Mouse (Mus musculus) hindbrain, embryonic 11.5 days (tissue): ENCODE measurements around the gene Itgb1bp1. TPM values are rescaled to one million over a fixed set of nuclear protein-coding genes. Genes with fewer than 3 reads are reported as not detected.

Source experiments
- ATAC-seq: fragments of 200-750 bp; cut with Nextera tagmentation; 2 replicates; pipeline ENCODE4 v1.8.0; 2017; ENCODE audit warnings: mild to moderate bottlenecking, moderate TSS enrichment, moderate library complexity; ENCODE audit not compliant: low FRiP score
- DNase-seq: peaks from one replicate; pipeline ENCODE4 v3.0.0-alpha.2; 2015; ENCODE audit warnings: low spot score
- H3K27ac ChIP-seq: fragments of 300-500 bp; sonication (generic); 2 replicates; pipeline ENCODE4 v1.5.1; 2014; ENCODE audit warnings: mild to moderate bottlenecking, low read depth, low read length
- H3K27me3 ChIP-seq: fragments of 300-500 bp; sonication (generic); 2 replicates; pipeline ENCODE4 v1.6.1; 2014; ENCODE audit warnings: mild to moderate bottlenecking, low read length, moderate library complexity, mixed read lengths; ENCODE audit not compliant: control insufficient read depth, insufficient read depth
- H3K36me3 ChIP-seq: fragments of 300-500 bp; sonication (generic); 2 replicates; pipeline ENCODE4 v1.6.1; 2014; ENCODE audit warnings: mild to moderate bottlenecking, low read length, moderate library complexity, mixed read lengths; ENCODE audit not compliant: control insufficient read depth, insufficient read depth
- H3K4me1 ChIP-seq: fragments of 300-500 bp; sonication (generic); replicated peaks from 2 replicates; pipeline ENCODE4 v1.6.1; 2014; ENCODE audit warnings: low read length, mixed read lengths; ENCODE audit not compliant: control insufficient read depth, insufficient read depth
- H3K4me2 ChIP-seq: fragments of 300-500 bp; sonication (generic); replicated peaks from 2 replicates; pipeline ENCODE4 v1.6.1; 2014; ENCODE audit warnings: mild to moderate bottlenecking, low read depth, low read length
- H3K4me3 ChIP-seq: fragments of 300-500 bp; sonication (generic); 2 replicates; pipeline ENCODE4 v1.5.1; 2014; ENCODE audit warnings: low read depth, low read length
- H3K9ac ChIP-seq: fragments of 300-500 bp; sonication (generic); 2 replicates; pipeline ENCODE4 v1.6.1; 2014; ENCODE audit warnings: low read depth, low read length
- H3K9me3 ChIP-seq: fragments of 300-500 bp; sonication (generic); 2 replicates; pipeline ENCODE4 v1.6.1; 2016; ENCODE audit warnings: low read length; ENCODE audit not compliant: control insufficient read depth
- WGBS: fragments of 180-500 bp; shearing (Covaris S2); extraction: QIAGEN DNeasy Blood & Tissue Kit; methylation state at CpG from one replicate; pipeline ENCODE4 v1.1.7; 2014; 5-methylcytosine and 5-hydroxymethylcytosine counted together
- polyA plus RNA-seq: library from polyadenylated mRNA; unstranded; fragments of >200 nt; fragmentation: Nextera tagmentation; extraction: Ambion mirVana; gene quantifications from 2 replicates; pipeline ENCODE4 v1.2.1, GENCODE M21; 2014

Itgb1bp1 gene
- polyA plus RNA-seq, 1 experiment from 2014 or later = 47.6 TPM

DNA sequence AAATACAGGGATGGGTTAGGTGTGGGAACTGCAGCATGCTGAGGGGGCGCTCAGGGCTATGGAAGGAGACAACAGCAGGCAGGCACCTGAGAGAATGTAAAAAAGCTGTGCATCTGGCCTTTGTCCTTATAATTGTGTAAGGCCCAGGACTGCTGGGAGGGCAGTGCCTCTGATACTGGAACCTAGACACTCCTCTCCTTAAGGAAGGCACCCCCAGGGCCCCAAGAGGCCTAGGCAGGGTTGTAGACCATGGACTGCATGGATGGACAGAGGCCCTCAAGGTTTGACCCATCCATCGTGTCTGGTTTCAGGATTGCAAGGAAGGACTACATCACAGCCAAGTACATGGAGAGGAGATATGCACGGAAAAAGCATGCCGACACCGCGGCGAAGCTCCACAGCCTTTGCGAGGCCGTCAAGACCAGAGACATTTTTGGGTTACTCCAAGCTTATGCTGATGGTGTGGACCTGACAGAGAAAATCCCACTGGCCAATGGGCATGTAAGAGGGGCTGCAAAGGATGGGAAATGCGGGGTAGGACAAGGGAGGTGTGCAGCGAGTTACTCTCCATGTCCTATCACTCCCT is 41.6 kb downstream of the Itgb1bp1 start:
- Histone ChIP-seq H3K27me3 (no peaks in the 10 kb centered on the region), H3K4me1 (no peaks in the 10 kb centered on the region), H3K27ac (no peak overlapping the region), H3K9me3 (no peaks in the 10 kb centered on the region), H3K4me3 (no peak overlapping the region), H3K36me3 (peaks cover 2% of the 10 kb centered on the region; the same call in 1 of the 2 replicates), H3K9ac (no peak overlapping the region), H3K4me2 (no peak overlapping the region)
- WGBS = 96% methylated on average over 11 of the region's 11 CpGs
- ATAC-seq (no peak), DNase-seq (no peak)

- Histone ChIP-seq H3K4me3 (no peak overlapping the region), H3K27me3 (no peaks in the 10 kb centered on the region), H3K36me3 (peaks cover 6% of the 10 kb centered on the region; the same call in 1 of the 2 replicates), H3K9me3 (no peaks in the 10 kb centered on the region), H3K4me1 (no peaks in the 10 kb centered on the region), H3K9ac (no peak overlapping the region), H3K27ac (no peak overlapping the region), H3K4me2 (no peak overlapping the region)
- ATAC-seq (no peak), DNase-seq (no peak)
- WGBS = 75% methylated on average over 3 of the region's 3 CpGs
These were observed 44.1 kb downstream of the Itgb1bp1 start for GRCm38 (mm10) chr12:21241965-21242364.

- Histone ChIP-seq H3K4me3 (no peak overlapping the region), H3K27me3 (no peaks in the 10 kb centered on the region), H3K9me3 (no peaks in the 10 kb centered on the region), H3K36me3 (peaks cover 7% of the 10 kb centered on the region; the same call in 1 of the 2 replicates), H3K27ac (no peak overlapping the region), H3K4me1 (no peaks in the 10 kb centered on the region), H3K9ac (no peak overlapping the region), H3K4me2 (no peak overlapping the region)
- 89% methylated on average over 2 of the region's 2 CpGs for WGBS
- no peak for DNase-seq
- ATAC-seq = no peak
These were observed 51.5 kb downstream of the Itgb1bp1 start for GRCm38 (mm10) chr12:21234560-21234959.

DNA sequence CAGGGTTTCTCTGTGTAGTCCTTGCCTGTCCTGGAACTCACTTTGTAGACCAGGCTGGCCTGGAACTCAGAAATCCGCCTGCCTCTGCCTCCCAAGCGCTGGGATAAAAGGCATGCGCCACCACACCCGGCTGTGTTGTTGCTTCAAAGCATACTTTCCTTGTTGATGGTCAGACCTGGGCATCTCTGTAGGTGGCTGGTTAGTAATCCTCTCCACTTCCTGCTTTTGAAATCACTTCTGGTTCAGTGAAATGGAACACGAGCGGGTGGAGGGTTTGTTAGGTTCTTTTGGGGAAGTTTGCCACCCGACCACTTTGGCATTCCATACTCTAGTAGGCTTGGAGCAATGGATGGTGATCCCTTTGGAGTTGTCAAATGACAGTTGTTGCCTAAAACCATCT is 52.4 kb downstream of the Itgb1bp1 start:
- ATAC-seq = no peak
- 88% methylated on average over 7 of the region's 7 CpGs for WGBS

GRCm38 (mm10) chr12:21229076-21229918 is 56.8 kb downstream of the Itgb1bp1 start:
- H3K36me3 ChIP-seq = no peaks in the 10 kb centered on the region
- no peak for ATAC-seq

More for the DNA sequence above, 52.4 kb downstream of the Itgb1bp1 start:
- peaks cover 5% of the 10 kb centered on the region; the same call in 1 of the 2 replicates for H3K36me3 ChIP-seq
- DNase-seq = no peak
- no peaks in the 10 kb centered on the region for H3K4me1 ChIP-seq
- H3K27me3 ChIP-seq = no peaks in the 10 kb centered on the region
- no peak overlapping the region for H3K4me2 ChIP-seq
- H3K27ac ChIP-seq = no peak overlapping the region
- H3K9ac ChIP-seq = no peak overlapping the region
- no peaks in the 10 kb centered on the region for H3K9me3 ChIP-seq
- H3K4me3 ChIP-seq = no peak overlapping the region

GRCm38 (mm10) chr12:21228650-21229049 is 57.4 kb downstream of the Itgb1bp1 start:
- H3K36me3 ChIP-seq = no peaks in the 10 kb centered on the region
- no peak overlapping the region for H3K4me3 ChIP-seq
- no peaks in the 10 kb centered on the region for H3K4me1 ChIP-seq
- no peak overlapping the region for H3K27ac ChIP-seq
- no peak overlapping the region for H3K9ac ChIP-seq
- H3K9me3 ChIP-seq = no peaks in the 10 kb centered on the region
- WGBS = 91% methylated on average over 4 of the region's 4 CpGs
- DNase-seq = no peak
- no peak overlapping the region for H3K4me2 ChIP-seq
- ATAC-seq = no peak
- H3K27me3 ChIP-seq = no peaks in the 10 kb centered on the region

More at GRCm38 (mm10) chr12:21229076-21229918, 56.8 kb downstream of the Itgb1bp1 start:
- Histone ChIP-seq H3K4me2 (no peak overlapping the region), H3K9ac (no peak overlapping the region), H3K4me1 (no peaks in the 10 kb centered on the region), H3K27me3 (no peaks in the 10 kb centered on the region), H3K9me3 (no peaks in the 10 kb centered on the region), H3K4me3 (no peak overlapping the region), H3K27ac (no peak overlapping the region)
- no peak for DNase-seq
- WGBS = 80% methylated on average over 17 of the region's 17 CpGs

DNA sequence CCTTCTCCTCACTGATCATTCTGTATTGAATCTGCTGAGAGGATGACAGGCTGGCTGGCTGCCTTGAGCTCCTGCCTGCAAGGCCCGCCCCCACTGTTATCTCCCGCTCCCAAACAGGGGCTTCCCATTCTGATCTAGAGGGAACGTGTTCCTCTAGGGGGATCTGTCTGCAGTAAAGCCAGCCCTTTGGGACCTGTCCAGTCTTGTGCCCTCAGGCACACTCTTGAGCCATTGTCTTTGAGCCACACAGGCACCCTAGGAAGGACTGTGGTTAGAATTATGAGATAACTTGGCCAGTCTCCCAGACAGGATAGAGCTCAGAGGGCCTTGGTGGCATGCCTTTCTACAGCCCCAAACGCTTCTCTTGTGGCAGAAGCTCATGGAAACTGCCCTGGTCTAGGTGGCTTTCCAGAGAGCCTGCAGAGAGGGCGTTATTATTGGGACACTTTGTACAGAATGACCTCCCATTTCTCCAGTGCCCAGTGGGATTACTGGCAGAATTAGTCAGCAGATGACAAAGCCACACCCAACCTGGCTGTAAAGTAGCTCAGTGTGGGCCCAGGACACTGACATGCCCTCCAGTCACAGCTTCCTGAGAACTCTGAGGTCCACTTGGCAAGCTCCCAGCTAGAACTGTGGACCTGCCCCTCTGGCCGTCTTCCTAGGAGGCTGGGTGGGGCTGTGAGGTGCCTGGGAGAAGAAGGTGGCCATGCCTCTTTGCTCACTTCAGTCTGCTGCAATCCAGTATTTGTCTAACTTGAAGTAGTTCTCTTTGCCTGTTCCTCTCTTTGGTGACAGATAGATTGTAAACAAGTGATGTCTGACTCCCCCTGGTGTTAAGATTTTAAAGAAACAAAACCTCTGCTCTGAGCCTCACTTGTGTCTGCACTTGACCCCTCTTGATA is 58.8 kb downstream of the Itgb1bp1 start:
- H3K4me3 ChIP-seq = no peak overlapping the region
- no peaks in the 10 kb centered on the region for H3K4me1 ChIP-seq
- WGBS = 77% methylated on average over 6 of the region's 6 CpGs
- no peak overlapping the region for H3K4me2 ChIP-seq
- H3K9me3 ChIP-seq = no peaks in the 10 kb centered on the region
- no peak overlapping the region for H3K9ac ChIP-seq
- H3K27ac ChIP-seq = no peak overlapping the region
- no peaks in the 10 kb centered on the region for H3K27me3 ChIP-seq
- H3K36me3 ChIP-seq = no peaks in the 10 kb centered on the region
- DNase-seq (no peak), ATAC-seq (no peak)

DNA sequence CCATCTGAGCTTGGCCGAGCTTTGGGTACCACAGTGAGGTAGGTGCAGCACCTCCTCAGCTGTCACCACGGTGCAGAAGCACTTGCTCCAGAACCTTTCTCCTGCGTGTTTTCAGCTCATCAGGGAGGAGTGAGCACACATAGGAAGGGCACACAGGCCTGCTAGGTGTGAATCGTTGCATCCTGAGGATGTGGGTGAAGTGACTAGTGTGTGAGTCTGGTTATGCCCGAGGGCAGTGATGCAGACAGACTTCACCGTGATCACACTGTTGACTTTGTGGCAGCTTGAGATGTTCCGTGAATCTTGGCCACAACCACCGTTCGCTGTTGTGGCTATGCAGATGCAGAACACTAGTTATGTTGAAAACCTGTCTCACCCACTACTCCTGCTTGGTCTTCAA is 59.8 kb downstream of the Itgb1bp1 start:
- H3K4me1 ChIP-seq = no peaks in the 10 kb centered on the region
- H3K27me3 ChIP-seq = no peaks in the 10 kb centered on the region
- no peak overlapping the region for H3K4me3 ChIP-seq
- no peak overlapping the region for H3K27ac ChIP-seq
- 90% methylated on average over 9 of the region's 9 CpGs for WGBS
- no peaks in the 10 kb centered on the region for H3K9me3 ChIP-seq
- H3K36me3 ChIP-seq = no peaks in the 10 kb centered on the region
- no peak for DNase-seq
- ATAC-seq = no peak
- no peak overlapping the region for H3K4me2 ChIP-seq
- no peak overlapping the region for H3K9ac ChIP-seq
